Mouse (Mus musculus): Measurements from ENCODE around the gene Asb7. TPM values are rescaled to one million over a fixed set of nuclear protein-coding genes. Genes with fewer than 3 reads are reported as not detected.

Gene Asb7
- polyA plus RNA-seq, 1 experiment from 2014 or later = 6.8 TPM

DNA sequence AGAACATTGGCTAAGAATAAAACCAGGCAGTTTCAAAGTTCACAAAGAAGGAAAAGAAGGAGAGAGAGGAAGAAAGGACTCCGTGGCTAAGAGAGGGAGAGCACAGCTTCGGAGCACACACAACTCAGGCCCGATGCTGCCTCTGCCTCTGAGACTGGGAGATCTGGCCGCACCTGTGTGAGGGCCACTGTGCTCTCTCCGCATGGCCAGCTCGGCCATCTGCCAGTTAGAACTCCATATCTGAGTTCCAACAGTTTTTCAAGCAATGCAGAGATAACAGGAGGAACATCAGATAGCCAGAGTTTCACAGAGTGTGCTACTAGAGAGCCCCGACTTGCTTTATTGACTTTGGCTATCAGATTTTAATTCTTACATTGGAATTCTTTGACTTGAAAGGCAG, 5.1 kb upstream of the Asb7 start:
- H3K36me3 ChIP-seq = peaks cover 10% of the 10 kb centered on the region; the same call in 1 of the 2 replicates
- no peak overlapping the region for H3K9ac ChIP-seq
- H3K4me1 ChIP-seq = peaks cover 21% of the 10 kb centered on the region; the same call in 1 of the 2 replicates
- 41% methylated on average over 7 of the region's 7 CpGs for WGBS (ENCODE audit: insufficient replicate concordance)
- no peak overlapping the region for H3K4me2 ChIP-seq
- H3K27ac ChIP-seq = no peak overlapping the region
- no peak overlapping the region for H3K4me3 ChIP-seq
- no peak for ATAC-seq
- H3K27me3 ChIP-seq (replicated peaks) = no peaks in the 10 kb centered on the region
- H3K9me3 ChIP-seq (replicated peaks) = no peaks in the 10 kb centered on the region

- 2% methylated on average over 52 of the region's 52 CpGs for WGBS (ENCODE audit: insufficient replicate concordance)
- Histone ChIP-seq H3K36me3 (peaks cover 4% of the 10 kb centered on the region; the same call in 1 of the 2 replicates), H3K9ac (peak within 1 kb of the TSS; percentile 81), H3K9me3 (replicated peaks) (no peaks in the 10 kb centered on the region), H3K4me1 (peaks cover 32% of the 10 kb centered on the region), H3K27ac (peak within 1 kb of the TSS; percentile 73), H3K4me2 (peak within 1 kb of the TSS; percentile 90), H3K4me3 (peak within 1 kb of the TSS; percentile 81), H3K27me3 (replicated peaks) (no peaks in the 10 kb centered on the region)
- peak; percentile 98 for ATAC-seq
Observed at GRCm38 (mm10) chr7:66689620-66690360, 394 bp upstream of the Asb7 start, which contains the start of gene Lins1. TSS of gene Lins1 (plus strand) at chr7:66689889.

DNA sequence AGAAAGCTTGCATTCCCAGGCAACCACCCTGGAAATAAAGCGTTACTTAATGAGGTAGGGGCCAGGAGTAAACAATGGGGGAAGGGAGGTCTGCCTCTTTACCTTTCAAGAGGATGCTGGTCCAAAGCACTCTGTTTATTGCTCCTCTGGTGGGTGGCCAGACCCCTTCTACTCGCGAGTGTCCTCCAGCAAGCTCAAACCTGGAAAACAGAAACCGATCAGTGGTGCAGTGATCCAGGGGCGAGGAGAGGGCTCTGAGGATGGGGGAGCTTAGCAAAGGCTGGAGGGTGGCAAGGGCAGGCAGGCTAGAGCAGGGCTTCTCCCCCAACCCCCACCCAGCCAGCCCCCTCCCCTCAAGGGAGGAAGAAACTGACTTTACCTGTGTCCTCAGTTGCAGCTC, 675 bp downstream of the Asb7 start:
- peak overlapping the region; percentile 81 for H3K9ac ChIP-seq
- peak overlapping the region; percentile 58 for H3K27ac ChIP-seq
- no peak for ATAC-seq
- WGBS (ENCODE audit: insufficient replicate concordance) = 2% methylated on average over 5 of the region's 5 CpGs
- no peaks in the 10 kb centered on the region for H3K27me3 ChIP-seq (replicated peaks)
- H3K4me3 ChIP-seq = peak overlapping the region; percentile 81
- H3K4me1 ChIP-seq = peaks cover 27% of the 10 kb centered on the region
- H3K4me2 ChIP-seq = peak overlapping the region; percentile 90
- H3K9me3 ChIP-seq (replicated peaks) = no peaks in the 10 kb centered on the region
- H3K36me3 ChIP-seq = peaks cover 4% of the 10 kb centered on the region; the same call in 1 of the 2 replicates

GRCm38 (mm10) chr7:66682119-66682863, 7.1 kb downstream of the Asb7 start:
- Histone ChIP-seq H3K4me3 (no peak overlapping the region), H3K36me3 (peaks cover 45% of the 10 kb centered on the region), H3K9me3 (replicated peaks) (no peaks in the 10 kb centered on the region), H3K4me2 (no peak overlapping the region), H3K27me3 (replicated peaks) (no peaks in the 10 kb centered on the region), H3K4me1 (no peaks in the 10 kb centered on the region), H3K9ac (no peak overlapping the region), H3K27ac (no peak overlapping the region)
- WGBS (ENCODE audit: insufficient replicate concordance) = 76% methylated on average over 5 of the region's 5 CpGs
- no peak for ATAC-seq

DNA sequence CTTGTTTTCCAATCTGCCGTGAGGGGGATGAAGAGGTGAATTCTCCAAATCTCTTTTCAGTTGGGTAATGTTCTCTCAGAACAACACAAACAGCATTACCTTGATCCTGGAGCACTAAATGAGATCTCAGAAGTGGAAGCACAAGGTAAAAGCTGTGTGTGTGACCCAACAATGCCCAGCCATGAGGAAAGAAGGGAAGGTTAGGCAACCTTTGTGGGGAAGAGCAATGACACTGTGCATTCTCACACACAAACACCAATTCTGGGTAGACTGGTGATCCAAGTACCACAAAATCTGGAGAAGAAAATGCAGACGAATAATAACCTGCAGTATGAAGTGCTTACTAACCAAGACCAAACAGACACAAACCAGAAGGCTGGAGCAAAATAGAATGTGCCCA, 13.6 kb downstream of the Asb7 start:
- Histone ChIP-seq H3K27ac (no peak overlapping the region), H3K9me3 (replicated peaks) (no peaks in the 10 kb centered on the region), H3K9ac (no peak overlapping the region), H3K27me3 (replicated peaks) (no peaks in the 10 kb centered on the region), H3K36me3 (peaks cover 91% of the 10 kb centered on the region), H3K4me3 (no peak overlapping the region), H3K4me1 (no peaks in the 10 kb centered on the region), H3K4me2 (no peak overlapping the region)
- no peak for ATAC-seq
- WGBS (ENCODE audit: insufficient replicate concordance) = 74% methylated on average over 2 of the region's 2 CpGs

- Histone ChIP-seq H3K27me3 (replicated peaks) (no peaks in the 10 kb centered on the region), H3K9ac (no peak overlapping the region), H3K36me3 (peaks cover 20% of the 10 kb centered on the region), H3K4me3 (no peak overlapping the region), H3K4me1 (no peaks in the 10 kb centered on the region), H3K4me2 (no peak overlapping the region), H3K27ac (no peak overlapping the region), H3K9me3 (replicated peaks) (no peaks in the 10 kb centered on the region)
- no peak for ATAC-seq
Observed at GRCm38 (mm10) chr7:66667064-66667463, 22.3 kb downstream of the Asb7 start.

- no peak overlapping the region for H3K27ac ChIP-seq
Observed at GRCm38 (mm10) chr7:66663548-66663947, 25.8 kb downstream of the Asb7 start.

DNA sequence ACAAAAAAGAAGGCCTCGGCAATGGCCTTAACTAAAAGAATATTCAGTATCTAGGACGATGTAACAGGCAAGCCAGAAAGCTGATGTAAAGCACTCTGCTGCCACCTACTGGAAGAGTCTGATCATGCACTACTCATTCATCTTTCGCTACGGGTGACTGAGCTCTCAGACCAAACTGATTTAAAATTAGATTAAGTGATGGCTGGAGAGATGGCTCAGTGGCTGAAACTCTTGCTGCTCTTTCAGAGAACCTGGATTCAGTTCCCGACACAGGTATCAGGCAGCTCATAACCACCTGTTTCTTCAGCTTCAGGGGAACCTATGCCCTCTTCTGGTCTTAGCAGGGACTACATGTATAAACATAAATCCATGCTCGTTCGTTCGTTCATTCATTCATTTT, 27.8 kb downstream of the Asb7 start:
- H3K27ac ChIP-seq = no peak overlapping the region
- no peaks in the 10 kb centered on the region for H3K9me3 ChIP-seq (replicated peaks)
- no peak overlapping the region for H3K9ac ChIP-seq
- no peaks in the 10 kb centered on the region for H3K27me3 ChIP-seq (replicated peaks)
- peaks cover 32% of the 10 kb centered on the region for H3K36me3 ChIP-seq
- ATAC-seq = no peak
- peak overlapping the region; percentile 59 for H3K4me2 ChIP-seq
- 12% methylated on average over 8 of the region's 8 CpGs for WGBS (ENCODE audit: insufficient replicate concordance)
- peak overlapping the region; percentile 43 for H3K4me3 ChIP-seq
- H3K4me1 ChIP-seq = 0 out of 2 replicates have a peak, but pooled peaks cover 2% of the 10 kb centered on the region

More at GRCm38 (mm10) chr7:66663548-66663947, 25.8 kb downstream of the Asb7 start:
- Histone ChIP-seq H3K9me3 (replicated peaks) (no peaks in the 10 kb centered on the region), H3K36me3 (peaks cover 18% of the 10 kb centered on the region), H3K27me3 (replicated peaks) (no peaks in the 10 kb centered on the region), H3K4me1 (0 out of 2 replicates have a peak, but pooled peaks cover 2% of the 10 kb centered on the region), H3K4me3 (no peak overlapping the region), H3K9ac (no peak overlapping the region), H3K4me2 (no peak overlapping the region)
- no peak for ATAC-seq
- WGBS (ENCODE audit: insufficient replicate concordance) = 80% methylated on average over 3 of the region's 3 CpGs

DNA sequence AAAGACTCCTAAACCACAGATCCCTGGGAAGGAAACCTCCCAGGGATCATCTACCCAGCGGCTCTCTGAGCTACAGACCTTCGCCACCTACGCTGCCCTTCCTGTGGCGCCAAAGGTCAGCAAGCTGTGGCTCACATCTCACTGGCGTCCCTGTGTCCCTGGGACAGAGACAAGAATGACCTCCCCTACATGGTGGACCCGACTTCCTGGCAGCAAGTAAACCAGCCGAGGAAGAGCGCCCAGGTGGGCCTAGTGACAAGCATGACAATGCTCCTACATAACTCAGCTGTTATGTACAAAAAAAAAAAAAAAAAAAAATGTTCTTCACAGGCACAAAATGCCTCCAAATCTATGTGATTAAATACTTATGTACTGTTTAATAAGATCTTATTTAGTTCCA, 28.4 kb downstream of the Asb7 start:
- peaks cover 37% of the 10 kb centered on the region for H3K36me3 ChIP-seq
- H3K4me3 ChIP-seq = no peak overlapping the region
- no peaks in the 10 kb centered on the region for H3K9me3 ChIP-seq (replicated peaks)
- H3K4me1 ChIP-seq = 0 out of 2 replicates have a peak, but pooled peaks cover 2% of the 10 kb centered on the region
- H3K4me2 ChIP-seq = no peak overlapping the region
- no peak overlapping the region for H3K27ac ChIP-seq
- 81% methylated on average over 8 of the region's 8 CpGs for WGBS (ENCODE audit: insufficient replicate concordance)
- H3K9ac ChIP-seq = no peak overlapping the region
- no peak for ATAC-seq
- no peaks in the 10 kb centered on the region for H3K27me3 ChIP-seq (replicated peaks)

- peaks cover 44% of the 10 kb centered on the region for H3K36me3 ChIP-seq
- H3K4me3 ChIP-seq = no peak overlapping the region
- 0 out of 2 replicates have a peak, but pooled peaks cover 2% of the 10 kb centered on the region for H3K4me1 ChIP-seq
- 74% methylated on average over 7 of the region's 7 CpGs for WGBS (ENCODE audit: insufficient replicate concordance)
- H3K9me3 ChIP-seq (replicated peaks) = no peaks in the 10 kb centered on the region
- H3K4me2 ChIP-seq = no peak overlapping the region
- no peaks in the 10 kb centered on the region for H3K27me3 ChIP-seq (replicated peaks)
- H3K27ac ChIP-seq = no peak overlapping the region
- no peak for ATAC-seq
- H3K9ac ChIP-seq = no peak overlapping the region
Observed at GRCm38 (mm10) chr7:66660291-66660690, 29.1 kb downstream of the Asb7 start.

DNA sequence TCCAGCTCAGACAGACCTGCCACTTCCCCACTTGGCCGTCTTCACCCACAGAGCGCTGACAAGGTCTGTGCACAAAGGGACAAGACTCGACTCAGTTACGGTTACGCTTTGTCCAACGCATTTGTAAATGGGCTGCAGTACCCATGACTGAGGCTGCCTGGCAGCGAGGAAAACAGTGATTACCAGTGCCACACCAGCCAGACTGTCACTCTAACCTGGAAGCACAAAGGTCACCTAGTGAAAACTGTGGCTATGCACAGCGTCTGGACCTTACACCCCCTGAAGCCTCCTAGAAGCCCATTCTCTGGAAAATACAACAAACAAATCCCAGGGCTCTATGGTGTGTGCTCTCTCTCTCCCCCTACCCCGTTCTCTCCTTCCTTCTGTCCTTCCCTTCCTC, 33.9 kb downstream of the Asb7 start:
- Histone ChIP-seq H3K27me3 (replicated peaks) (no peaks in the 10 kb centered on the region), H3K4me1 (peaks cover 6% of the 10 kb centered on the region; the same call in 1 of the 2 replicates), H3K27ac (no peak overlapping the region), H3K9ac (no peak overlapping the region), H3K4me2 (no peak overlapping the region), H3K9me3 (replicated peaks) (no peaks in the 10 kb centered on the region), H3K4me3 (no peak overlapping the region), H3K36me3 (peaks cover 72% of the 10 kb centered on the region)
- ATAC-seq = no peak
- 82% methylated on average over 9 of the region's 9 CpGs for WGBS (ENCODE audit: insufficient replicate concordance)

GRCm38 (mm10) chr7:66653596-66653995, 35.8 kb downstream of the Asb7 start:
- no peak overlapping the region for H3K9ac ChIP-seq
- no peaks in the 10 kb centered on the region for H3K27me3 ChIP-seq (replicated peaks)
- peaks cover 59% of the 10 kb centered on the region for H3K36me3 ChIP-seq
- H3K4me3 ChIP-seq = no peak overlapping the region
- H3K9me3 ChIP-seq (replicated peaks) = no peaks in the 10 kb centered on the region
- H3K4me2 ChIP-seq = no peak overlapping the region
- no peak for ATAC-seq
- peaks cover 6% of the 10 kb centered on the region; the same call in 1 of the 2 replicates for H3K4me1 ChIP-seq
- 88% methylated on average over 9 of the region's 9 CpGs for WGBS (ENCODE audit: insufficient replicate concordance)
- H3K27ac ChIP-seq = no peak overlapping the region

All from liver, embryonic 12.5 days (tissue).